Mouse (Mus musculus): ENCODE data around the gene Nr2f6. TPM values are rescaled to one million over a fixed set of nuclear protein-coding genes. Genes with fewer than 3 reads are reported as not detected.

Gene Nr2f6
- total and polyA plus RNA-seq, 3 experiments = 11.8 to 25.2 (median 14.2) TPM

GRCm38 (mm10) chr8:71372427-71372826 lies 9.3 kb downstream of the Nr2f6 start:
- dilution Hi-C loops (cut with MboI; ENCODE audit: extremely low pct_ligation_motif_present, extremely low pct_unique_long_range_greater_than_20kb, low sequenced_read_pairs) = no loop called here

GRCm38 (mm10) chr8:71371236-71371848 lies 10.4 kb downstream of the Nr2f6 start, which contains the start of gene Ocel1:
Ocel1 (plus strand) TSS chr8:71371298.
- dilution Hi-C loops (cut with MboI; ENCODE audit: extremely low pct_ligation_motif_present, extremely low pct_unique_long_range_greater_than_20kb, low sequenced_read_pairs) (no loop called here), in situ Hi-C loops (cut with MboI; ENCODE audit: low pct_ligation_motif_present, low pct_unique_long_range_greater_than_20kb, low sequenced_read_pairs) (loop anchor here (5.0 kb wide), 1 partner anchor 36 kb away; the partner anchor contains the start of gene Ankle1)
- peaks cover 18 to 48% of the 10 kb centered on the region in 2 experiments for H3K4me1 ChIP-seq (ENCODE audit: control insufficient read depth in 1 of 2, insufficient read depth in 2 of 2)
- peak; percentile 97 for DNase-seq (ENCODE audit: extremely low read depth)
- H3K4me3 ChIP-seq (replicated peaks in 1 of 3; ENCODE audit: low read depth in 2 of 3, low read length in 2 of 3, poor library complexity in 1 of 3) = peak within 1 kb of the TSS; percentile 65 to 75 (median 69)
- H3K4me2 ChIP-seq (ENCODE audit: insufficient read depth, low read depth, poor library complexity, severe bottlenecking) = peak within 1 kb of the TSS; percentile 73
- H3K27ac ChIP-seq (ENCODE audit: insufficient read depth, low read depth) = peak within 1 kb of the TSS; percentile 65
- peak within 1 kb of the TSS; percentile 58; the same call in 1 of the 2 replicates for H3K9ac ChIP-seq (ENCODE audit: insufficient read depth, low read depth)
- H3K36me3 ChIP-seq (replicated peaks in 1 of 2; ENCODE audit: control insufficient read depth in 1 of 2, insufficient read depth in 1 of 2, low read length in 1 of 2) = peaks cover 31 to 62% of the 10 kb centered on the region in 2 experiments
- no peaks in the 10 kb centered on the region for H3K27me3 ChIP-seq (replicated peaks)
- no peaks in the 10 kb centered on the region for H3K79me2 ChIP-seq (replicated peaks; ENCODE audit: control insufficient read depth, extremely low read depth, insufficient read depth, poor library complexity, severe bottlenecking)
- peaks cover 9% of the 10 kb centered on the region for H3K9me3 ChIP-seq (replicated peaks; ENCODE audit: low read length)
- TF ChIP-seq ZKSCAN1 (IDR thresholded peaks at IDR 0.05; ENCODE audit: borderline replicate concordance, low read depth, low read length) (no peak), MAX (IDR thresholded peaks at IDR 0.05; ENCODE audit: low read length) (peak; percentile 69; the same call in 1 of the 2 replicates), JUND (conservative IDR thresholded peaks at IDR 0.05; ENCODE audit: low read depth, low read length) (no peak), IRF4 (IDR thresholded peaks at IDR 0.05; ENCODE audit: low read depth, low read length) (peak; percentile 14; the same call in 1 of the 2 replicates), POLR2A (IDR thresholded peaks at IDR 0.05; ENCODE audit: low read depth, low read length) (peak; percentile 77), GABPA (IDR thresholded peaks at IDR 0.05; ENCODE audit: insufficient replicate concordance, low read depth, low read length) (no peak), JUN (IDR thresholded peaks at IDR 0.05; ENCODE audit: insufficient read depth, low read depth, low read length) (no peak), UBTF (IDR thresholded peaks at IDR 0.05; ENCODE audit: low read depth, low read length) (no peak), MYC (IDR thresholded peaks at IDR 0.05; ENCODE audit: low read depth, low read length) (no peak), TBP (conservative IDR thresholded peaks at IDR 0.05; ENCODE audit: low read depth, low read length) (peak; percentile 55; the same call in 1 of the 2 replicates), HCFC1 (IDR thresholded peaks at IDR 0.05; ENCODE audit: low read depth, low read length) (peak; percentile 71; the same call in 1 of the 2 replicates), MAZ (IDR thresholded peaks at IDR 0.05; ENCODE audit: low read depth, low read length) (0 out of 2 replicates have a peak, but pooled peaks have one; percentile 44), MAFK (IDR thresholded peaks at IDR 0.05; ENCODE audit: insufficient replicate concordance, low read length) (no peak), MEF2A (IDR thresholded peaks at IDR 0.05; ENCODE audit: borderline replicate concordance, low read depth, low read length) (no peak; the same call in 1 of the 2 replicates), CHD2 (IDR thresholded peaks at IDR 0.05; ENCODE audit: low read length) (no peak), RAD21 (IDR thresholded peaks at IDR 0.05; ENCODE audit: low read depth, low read length) (peak; percentile 63), E2F4 (IDR thresholded peaks at IDR 0.05; ENCODE audit: insufficient replicate concordance, low read depth, low read length) (0 out of 2 replicates have a peak, but pooled peaks have one; percentile 40), ETS1 (conservative IDR thresholded peaks at IDR 0.05; ENCODE audit: low read depth, low read length) (peak; percentile 33; the same call in 1 of the 2 replicates), BHLHE40 (IDR thresholded peaks at IDR 0.05; ENCODE audit: low read depth, low read length) (peak; percentile 82), MXI1 (IDR thresholded peaks at IDR 0.05; ENCODE audit: low read depth, low read length) (peak; percentile 81), POLR2AphosphoS2 (IDR thresholded peaks at IDR 0.05; ENCODE audit: low read depth, low read length) (0 out of 2 replicates have a peak, but pooled peaks have one; percentile 39), ZMIZ1 (IDR thresholded peaks at IDR 0.05; ENCODE audit: low read depth, low read length) (no peak), EP300 (IDR thresholded peaks at IDR 0.05; ENCODE audit: low read length) (no peak), CHD1 (IDR thresholded peaks at IDR 0.05; ENCODE audit: low read depth, low read length) (no peak), CTCF (conservative IDR thresholded peaks at IDR 0.05 in 1 of 2, IDR thresholded peaks at IDR 0.05 in 1 of 2; ENCODE audit: low read depth in 2 of 2, low read length in 2 of 2) (peak in 1 of 2 experiments; percentile 92; a peak in 2 of 4 replicates), SIN3A (IDR thresholded peaks at IDR 0.05; ENCODE audit: low read length) (peak; percentile 79; the same call in 1 of the 2 replicates), SMC3 (IDR thresholded peaks at IDR 0.05; ENCODE audit: low read depth, low read length) (peak; percentile 70)

More at GRCm38 (mm10) chr8:71372427-71372826, 9.3 kb downstream of the Nr2f6 start:
- Histone ChIP-seq H3K9me3 (replicated peaks; ENCODE audit: low read length) (peaks cover 9% of the 10 kb centered on the region), H3K79me2 (replicated peaks; ENCODE audit: control insufficient read depth, extremely low read depth, insufficient read depth, poor library complexity, severe bottlenecking) (no peaks in the 10 kb centered on the region), H3K27ac (ENCODE audit: insufficient read depth, low read depth) (no peak overlapping the region), H3K36me3 (replicated peaks in 1 of 2; ENCODE audit: control insufficient read depth in 1 of 2, insufficient read depth in 1 of 2, low read length in 1 of 2) (peaks cover 32 to 73% of the 10 kb centered on the region in 2 experiments), H3K4me3 (replicated peaks in 1 of 3; ENCODE audit: low read depth in 2 of 3, low read length in 2 of 3, poor library complexity in 1 of 3) (no peak overlapping the region), H3K9ac (ENCODE audit: insufficient read depth, low read depth) (no peak overlapping the region), H3K4me1 (ENCODE audit: control insufficient read depth in 1 of 2, insufficient read depth in 2 of 2) (peaks cover 18 to 48% of the 10 kb centered on the region in 2 experiments), H3K27me3 (replicated peaks) (no peaks in the 10 kb centered on the region), H3K4me2 (ENCODE audit: insufficient read depth, low read depth, poor library complexity, severe bottlenecking) (no peak overlapping the region)
- TF ChIP-seq NELFE (IDR thresholded peaks at IDR 0.05; ENCODE audit: low read depth, low read length) (no peak), BHLHE40 (IDR thresholded peaks at IDR 0.05; ENCODE audit: low read depth, low read length) (no peak), JUND (conservative IDR thresholded peaks at IDR 0.05; ENCODE audit: low read depth, low read length) (no peak), IRF4 (IDR thresholded peaks at IDR 0.05; ENCODE audit: low read depth, low read length) (no peak), TCF12 (IDR thresholded peaks at IDR 0.05; ENCODE audit: low read depth, low read length) (no peak), RAD21 (IDR thresholded peaks at IDR 0.05; ENCODE audit: low read depth, low read length) (no peak), KAT2A (IDR thresholded peaks at IDR 0.05; ENCODE audit: insufficient replicate concordance, low read length) (no peak), SMC3 (IDR thresholded peaks at IDR 0.05; ENCODE audit: low read depth, low read length) (no peak), GABPA (IDR thresholded peaks at IDR 0.05; ENCODE audit: insufficient replicate concordance, low read depth, low read length) (no peak), MAZ (IDR thresholded peaks at IDR 0.05; ENCODE audit: low read depth, low read length) (no peak), EP300 (IDR thresholded peaks at IDR 0.05; ENCODE audit: low read length) (no peak), RCOR1 (conservative IDR thresholded peaks at IDR 0.05; ENCODE audit: low read depth, low read length) (no peak)
- DNase-seq (ENCODE audit: extremely low read depth) = no peak
- in situ Hi-C loops (cut with MboI; ENCODE audit: low pct_ligation_motif_present, low pct_unique_long_range_greater_than_20kb, low sequenced_read_pairs) = loop anchor here (5.0 kb wide), 1 partner anchor 35 kb away; the partner anchor contains the start of gene Ankle1
